ENCODE assay signal across 8 mouse cellular contexts in the genomic region with DNA sequence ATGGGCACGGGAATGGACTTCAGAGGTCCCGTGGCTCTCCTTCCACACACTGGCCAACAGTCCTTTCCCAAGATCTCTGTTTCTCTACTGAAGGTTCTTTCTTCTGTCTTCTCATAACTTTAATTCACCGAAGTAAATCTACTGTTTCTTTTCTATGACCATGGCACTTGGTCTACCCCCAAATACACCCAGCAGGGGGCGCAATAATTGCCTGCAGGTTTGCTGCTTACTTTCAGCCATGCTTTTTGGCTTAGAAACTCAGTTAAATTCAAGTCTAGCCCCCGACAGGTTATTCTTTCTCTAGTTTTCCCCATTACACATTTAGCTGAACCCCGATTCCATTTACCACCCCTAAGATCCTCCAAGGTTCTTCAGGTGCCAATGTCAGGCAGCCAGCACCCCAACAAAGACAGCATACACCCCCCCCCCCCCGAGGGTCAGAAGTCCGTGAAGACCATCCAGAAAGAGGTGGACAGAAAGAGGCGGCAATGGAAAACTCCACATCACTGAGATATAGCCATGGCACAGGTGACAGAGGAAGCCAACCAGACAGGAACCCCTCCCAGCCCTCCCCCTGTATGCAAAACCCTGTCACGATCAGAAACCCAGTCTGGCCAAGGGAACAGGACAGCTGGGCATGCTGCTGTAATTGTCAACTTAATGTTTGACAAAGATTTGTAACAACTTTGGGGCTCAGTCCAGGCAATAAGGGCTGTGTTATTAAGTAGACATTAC. TPM values are rescaled to one million over a fixed set of nuclear protein-coding genes. Genes with fewer than 3 reads are reported as not detected.
A peak's percentile ranks its signal among the peaks of the same experiment; 100 is the strongest.
DNase-seq lines count a peak whose midpoint lies in the region; ATAC-seq lines count a peak whose summit lies in the region.

No protein-coding gene starts in this region.

- no peak overlapping the region for H3K9ac ChIP-seq in heart, embryonic 12.5 days
- H3K9ac ChIP-seq in neural tube, embryonic 11.5 days (ENCODE audit: low read length), result no peak overlapping the region

- 71% methylated on average over 10 of the region's 10 CpGs for WGBS in heart, embryonic 12.5 days
- 83% methylated on average over 10 of the region's 10 CpGs for WGBS in neural tube, embryonic 11.5 days

- ATAC-seq in heart, embryonic 12.5 days (ENCODE audit: insufficient number of reproducible peaks, low FRiP score), result no peak
- ATAC-seq in neural tube, embryonic 11.5 days (ENCODE audit: insufficient read depth, low FRiP score, low TSS enrichment), result no peak

- no peaks in the 10 kb centered on the region for H3K4me1 ChIP-seq in heart, embryonic 12.5 days (replicated peaks)
- H3K4me1 ChIP-seq in neural tube, embryonic 11.5 days (ENCODE audit: control insufficient read depth, insufficient read depth, low read length), result no peaks in the 10 kb centered on the region

- no peak overlapping the region for H3K27ac ChIP-seq in heart, embryonic 12.5 days (ENCODE audit: poor library complexity, severe bottlenecking)
- H3K27ac ChIP-seq in neural tube, embryonic 11.5 days (ENCODE audit: low read depth, low read length), result no peak overlapping the region

- H3K4me2 ChIP-seq in heart, embryonic 12.5 days, result no peak overlapping the region
- no peak overlapping the region for H3K4me2 ChIP-seq in neural tube, embryonic 11.5 days (ENCODE audit: low read depth)

- no peaks in the 10 kb centered on the region for H3K9me3 ChIP-seq in heart, embryonic 12.5 days (replicated peaks)
- no peaks in the 10 kb centered on the region for H3K9me3 ChIP-seq in neural tube, embryonic 11.5 days (ENCODE audit: control insufficient read depth, low read length)

- no peaks in the 10 kb centered on the region for H3K27me3 ChIP-seq in heart, embryonic 12.5 days (replicated peaks)
- no peaks in the 10 kb centered on the region for H3K27me3 ChIP-seq in neural tube, embryonic 11.5 days (ENCODE audit: control insufficient read depth, insufficient read depth, low read length)

- DNase-seq in heart, adult 8-10 months (ENCODE audit: low spot score), result peak; percentile 46
- peak; percentile 22 to 33 for DNase-seq in urinary bladder, adult 18-20 months (ENCODE audit: low spot score in 2 of 2)
- DNase-seq in urinary bladder, adult 2 months (ENCODE audit: low spot score), result no peak
- DNase-seq in cerebellum, postnatal 25 days, result peak; percentile 45 to 77
- peak; percentile 52 for DNase-seq in kidney, postnatal 14 days
- peak; percentile 19 for DNase-seq in neural tube, embryonic 11.5 days (ENCODE audit: low spot score)
- no peak for DNase-seq in adipocyte (ENCODE audit: low spot score)

- H3K4me3 ChIP-seq in heart, embryonic 12.5 days, result no peak overlapping the region
- H3K4me3 ChIP-seq in neural tube, embryonic 11.5 days (ENCODE audit: low read depth, low read length), result no peak overlapping the region

- no peaks in the 10 kb centered on the region; the same call in 1 of the 2 replicates for H3K36me3 ChIP-seq in heart, embryonic 12.5 days
- H3K36me3 ChIP-seq in neural tube, embryonic 11.5 days (ENCODE audit: control insufficient read depth, insufficient read depth, low read length), result no peaks in the 10 kb centered on the region

RNA-seq across cellular contexts. Expression of a gene that starts 18.6 kb away (rescaled TPM):
- total RNA-seq in heart, adult 8-10 months (2022), result 10 to 100 TPM; 24.8 to 29.3 (median 28.3) TPM
- polyA plus RNA-seq in heart, embryonic 12.5 days (2016; fragmentation: Nextera tagmentation; extraction: Ambion mirVana), result 80.3 and 81.9 TPM in 2 replicates
- polyA plus RNA-seq in urinary bladder, adult 2 months (2012; rRNA removed), result 75.2 and 112 TPM in 2 replicates
- 113 and 114 TPM in 2 replicates for polyA plus RNA-seq in neural tube, embryonic 11.5 days (2014; fragmentation: Nextera tagmentation; extraction: Ambion mirVana)

RNA-seq across cellular contexts. Expression of a gene that starts 18.6 kb away (rescaled TPM):
- 100 to 1,000 TPM in 3 of 4 experiments, 10 to 100 TPM in 1; 99.9 to 124 (median 112) TPM for total RNA-seq in heart, adult 8-10 months (2022)
- 74.4 and 75.4 TPM in 2 replicates for polyA plus RNA-seq in heart, embryonic 12.5 days (2016; fragmentation: Nextera tagmentation; extraction: Ambion mirVana)
- 51.5 and 60.7 TPM in 2 replicates for polyA plus RNA-seq in urinary bladder, adult 2 months (2012; rRNA removed)
- polyA plus RNA-seq in neural tube, embryonic 11.5 days (2014; fragmentation: Nextera tagmentation; extraction: Ambion mirVana), result 61.7 and 64.0 TPM in 2 replicates

Comparison
In these comparisons a context has a peak if more than half of its experiments do, and no peak if none do; other contexts are left out.
1. DNase-seq: peak in heart, adult 8-10 months (single experiment), urinary bladder, adult 18-20 months (2 of 2), cerebellum, postnatal 25 days (2 of 2), kidney, postnatal 14 days (single experiment) and neural tube, embryonic 11.5 days (single experiment); none in urinary bladder, adult 2 months (single experiment) and adipocyte (single experiment).